21 mouse cellular contexts compared by ENCODE assay signal in the genomic region with DNA sequence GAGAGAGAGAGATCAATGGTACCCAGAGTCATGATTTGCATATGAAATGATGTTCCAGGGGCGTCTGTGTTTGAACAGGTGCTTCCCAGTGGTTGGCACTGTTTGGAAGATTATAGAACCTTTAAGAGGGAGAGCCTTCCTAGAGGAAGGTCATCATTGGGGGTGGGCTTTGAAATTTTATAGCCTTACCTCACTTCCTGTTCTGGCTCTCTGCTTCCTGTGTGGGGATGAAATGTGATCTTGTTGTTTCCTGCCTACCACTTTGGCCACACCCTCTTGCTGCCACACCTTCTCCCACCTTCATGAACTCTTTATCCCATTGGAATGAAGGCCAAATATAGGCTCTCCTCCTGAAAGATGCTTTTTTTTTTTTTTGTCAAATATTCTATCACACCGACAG. TPM values are rescaled to one million over a fixed set of nuclear protein-coding genes. Genes with fewer than 3 reads are reported as not detected.
DNase-seq lines count a peak whose midpoint lies in the region; ATAC-seq lines count a peak whose summit lies in the region.
"Had no signal": no experiment of that assay in that cellular context is flagged by ENCODE, and none has a peak within 500 bp of the region (broad histone marks: within the 10 kb centered on the region; RNA-seq: fewer than 3 reads in every experiment).

No protein-coding gene starts in this region.

- H3K4me2 ChIP-seq in kidney, embryonic 16.5 days (replicated peaks; ENCODE audit: low read depth, low read length), result no peak overlapping the region
- H3K4me2 ChIP-seq: embryonic facial prominence, embryonic 12.5 days; forebrain, embryonic 12.5 days; hindbrain, embryonic 13.5 days had no signal

- ATAC-seq in CD4-positive, CD25-positive, alpha-beta regulatory T cell, adult 4 months, result peak; percentile 81
- peak; percentile 65 for ATAC-seq in activated CD4-positive, CD25-positive, alpha-beta regulatory T cell, adult 4 months
- no peak for ATAC-seq in kidney, embryonic 16.5 days (ENCODE audit: low FRiP score, low TSS enrichment)
- ATAC-seq: forebrain, embryonic 16.5 days; hindbrain, postnatal 0 days; intestine, embryonic 16.5 days had no signal

- no peak overlapping the region for H3K4me3 ChIP-seq in kidney, embryonic 16.5 days (ENCODE audit: low read length)
- H3K4me3 ChIP-seq: embryonic facial prominence, embryonic 12.5 days; forebrain, embryonic 12.5 days; hindbrain, embryonic 13.5 days had no signal

- 82% methylated on average over 2 of the region's 2 CpGs for WGBS in kidney, embryonic 16.5 days

- no peaks in the 10 kb centered on the region for H3K27me3 ChIP-seq in kidney, embryonic 16.5 days (ENCODE audit: insufficient read depth, low read length)
- H3K27me3 ChIP-seq: embryonic facial prominence, embryonic 12.5 days; forebrain, embryonic 12.5 days; hindbrain, embryonic 13.5 days had no signal

- 0 out of 2 replicates have a peak, but pooled peaks cover 2% of the 10 kb centered on the region for H3K4me1 ChIP-seq in kidney, embryonic 16.5 days (ENCODE audit: insufficient read depth, low read length)
- H3K4me1 ChIP-seq: embryonic facial prominence, embryonic 12.5 days; forebrain, embryonic 12.5 days; hindbrain, embryonic 13.5 days had no signal

- no peaks in the 10 kb centered on the region; the same call in 1 of the 2 replicates for H3K9me3 ChIP-seq in kidney, embryonic 16.5 days (ENCODE audit: low read length)
- H3K9me3 ChIP-seq: embryonic facial prominence, embryonic 12.5 days; forebrain, embryonic 12.5 days; hindbrain, embryonic 13.5 days had no signal

- DNase-seq in CD4-positive helper T cell, adult 2 months (ENCODE audit: low read depth, low spot score), result peak; percentile 16
- DNase-seq in natural killer cell, adult 2 months (ENCODE audit: low spot score in 2 of 2), result no peak
- no peak for DNase-seq in frontal cortex, adult 2 months (ENCODE audit: extremely low spot score in 1 of 2, low spot score in 1 of 2)
- DNase-seq: adrenal gland, adult 2 months; adrenal gland, postnatal 25 days; B cell, adult 2 months; cerebellum, adult 2 months; cerebellum, postnatal 10 days; gastrocnemius, postnatal 14 days; heart, postnatal 10 days; kidney, adult 2 months had no signal

- H3K27ac ChIP-seq in kidney, embryonic 16.5 days (ENCODE audit: low read length), result no peak overlapping the region
- H3K27ac ChIP-seq: embryonic facial prominence, embryonic 12.5 days; forebrain, embryonic 12.5 days; hindbrain, embryonic 13.5 days; hindbrain, postnatal 0 days had no signal

- peaks cover 16% of the 10 kb centered on the region; the same call in 1 of the 2 replicates for H3K36me3 ChIP-seq in kidney, embryonic 16.5 days (ENCODE audit: insufficient read depth, low read length)
- H3K36me3 ChIP-seq: forebrain, embryonic 12.5 days; G1E had no signal

- H3K9ac ChIP-seq in kidney, embryonic 16.5 days (replicated peaks; ENCODE audit: low read length), result no peak overlapping the region
- H3K9ac ChIP-seq: embryonic facial prominence, embryonic 12.5 days; forebrain, embryonic 12.5 days; hindbrain, embryonic 13.5 days had no signal

RNA-seq across cellular contexts. Expression of gene Arid5b, which starts 55.9 kb away (rescaled TPM):
- 10 to 100 TPM; 63.9 to 78.6 TPM for polyA plus RNA-seq in CD4-positive, CD25-positive, alpha-beta regulatory T cell, adult 4 months (2017; shearing (Covaris generic))
- polyA plus RNA-seq in activated CD4-positive, CD25-positive, alpha-beta regulatory T cell, adult 4 months (2017; shearing (Covaris generic)), result 10 to 100 TPM; 42.4 to 46.4 TPM
- 34.0 and 41.4 TPM in 2 replicates for polyA plus RNA-seq in kidney, embryonic 16.5 days (2015; fragmentation: Nextera tagmentation; extraction: Ambion mirVana)
- polyA plus RNA-seq in frontal cortex, adult 2 months (2012; rRNA removed), result 8.3 and 9.1 TPM in 2 replicates
- polyA plus RNA-seq: G1E had no signal
